Mouse (Mus musculus) layer of hippocampus, postnatal 10 days (tissue): ENCODE measurements around the gene Cfap100. TPM values are rescaled to one million over a fixed set of nuclear protein-coding genes. Genes with fewer than 3 reads are reported as not detected.

Experiments used
- DNase-seq, 2 experiments: peaks; one replicate each; pipeline ENCODE4 v3.0.0; 2021; ENCODE audit warnings: low spot score in 2 of 2
- total RNA-seq, 2 experiments: library from RNA; stranded (reverse); gene quantifications; 2 replicates each; pipeline ENCODE4 v1.2.3; 2021

Gene Cfap100
- total RNA-seq, 2 experiments from 2014 or later, result 8.8 to 9.2 TPM

DNA sequence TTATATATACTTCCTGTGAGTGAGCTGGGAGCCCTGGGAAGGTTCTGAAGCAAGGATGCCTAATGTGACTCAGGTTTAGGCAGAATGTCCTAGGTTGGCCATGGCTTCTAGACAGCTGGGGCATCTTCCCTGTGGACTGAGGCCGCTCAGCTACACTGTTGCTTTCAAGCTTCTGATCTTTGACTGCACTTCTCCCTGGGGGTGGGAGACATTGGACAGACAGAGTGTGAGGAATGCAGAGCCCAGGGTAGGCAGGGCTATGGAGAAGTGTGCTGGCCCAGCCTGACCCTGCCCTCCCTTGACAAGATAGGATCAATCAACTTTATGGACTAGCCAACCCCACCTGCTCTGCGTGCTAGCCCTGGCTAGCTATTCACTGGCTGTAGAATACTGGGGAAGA, 32.6 kb upstream of the Cfap100 start:
- DNase-seq, result no peak

DNA sequence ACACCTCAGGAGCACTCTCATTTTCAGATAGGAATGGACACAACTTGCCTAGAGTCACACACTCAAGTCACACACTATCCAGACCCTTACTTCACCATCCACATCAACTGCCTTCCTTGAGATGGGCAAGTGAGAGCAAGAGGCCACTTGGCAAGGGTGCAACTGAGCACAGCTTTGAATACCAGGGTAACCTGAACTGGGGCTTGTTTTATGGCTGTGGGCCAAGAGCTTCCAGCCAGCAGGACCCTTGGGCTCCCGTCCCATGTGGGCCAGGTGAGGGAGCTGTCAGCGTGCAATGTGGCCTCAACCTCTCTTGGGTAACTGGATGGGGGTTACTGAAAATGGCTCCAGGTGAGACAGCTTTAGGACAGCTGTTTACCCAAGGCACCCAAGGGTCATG, 28.8 kb upstream of the Cfap100 start:
- DNase-seq, result no peak

DNA sequence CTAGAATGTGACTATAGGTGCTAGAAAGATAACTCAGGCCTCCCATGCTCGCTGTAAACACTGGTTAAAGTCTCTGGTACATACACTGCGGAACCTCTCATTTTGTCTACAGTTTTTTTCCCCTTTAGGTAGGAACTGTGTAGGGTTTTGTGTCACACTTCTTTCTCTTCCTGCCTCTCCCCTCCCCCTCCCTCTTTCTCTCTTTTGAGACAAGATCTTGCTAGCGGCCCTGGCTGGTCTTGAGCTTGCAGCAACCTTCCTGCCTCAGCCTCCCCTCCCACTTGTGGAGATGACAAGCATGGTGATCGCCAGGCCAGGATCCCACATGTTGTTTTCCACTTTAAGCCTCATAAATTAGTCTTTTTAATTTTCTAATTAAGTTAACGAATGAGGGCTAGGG, 25.2 kb upstream of the Cfap100 start:
- DNase-seq, result no peak

DNA sequence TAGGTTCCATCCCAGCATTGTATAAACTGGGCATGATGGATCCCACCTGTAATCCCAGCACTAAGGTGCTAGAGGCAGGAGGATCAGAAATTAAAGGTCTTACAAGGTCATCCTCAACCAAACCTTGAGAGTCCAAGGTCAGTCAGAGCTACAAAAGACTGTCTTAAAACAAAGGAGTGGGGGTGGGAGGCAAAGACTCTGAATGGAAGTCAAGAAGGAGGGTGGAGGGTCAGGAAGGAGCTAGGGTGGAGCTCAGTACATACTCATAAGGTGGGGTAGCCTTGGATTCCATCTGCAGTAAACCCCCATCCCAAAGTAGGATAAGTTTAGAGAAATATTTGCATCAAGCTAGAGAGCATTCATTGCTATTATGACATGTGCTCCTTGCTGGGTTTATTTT, 24.0 kb upstream of the Cfap100 start:
- DNase-seq, result no peak

DNA sequence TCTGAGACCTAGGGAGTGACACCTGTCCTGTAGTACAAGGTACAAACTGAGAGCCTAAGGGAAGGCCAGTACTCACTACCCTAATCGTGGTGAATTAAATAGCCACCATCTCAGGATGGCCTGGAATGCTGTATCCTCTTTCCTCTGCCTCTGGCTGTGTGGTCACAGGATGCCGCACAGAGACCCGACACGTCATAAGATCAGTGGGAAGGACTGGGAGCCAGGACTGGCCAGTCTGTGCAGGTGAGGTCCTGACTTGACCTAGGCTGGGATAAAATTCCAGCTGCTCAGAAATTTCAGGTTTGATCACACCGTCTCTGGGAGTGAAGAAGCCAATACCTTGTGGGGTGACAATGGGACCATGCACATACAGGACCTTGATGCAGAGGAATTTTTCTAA, 22.9 kb upstream of the Cfap100 start:
- DNase-seq, result no peak

DNA sequence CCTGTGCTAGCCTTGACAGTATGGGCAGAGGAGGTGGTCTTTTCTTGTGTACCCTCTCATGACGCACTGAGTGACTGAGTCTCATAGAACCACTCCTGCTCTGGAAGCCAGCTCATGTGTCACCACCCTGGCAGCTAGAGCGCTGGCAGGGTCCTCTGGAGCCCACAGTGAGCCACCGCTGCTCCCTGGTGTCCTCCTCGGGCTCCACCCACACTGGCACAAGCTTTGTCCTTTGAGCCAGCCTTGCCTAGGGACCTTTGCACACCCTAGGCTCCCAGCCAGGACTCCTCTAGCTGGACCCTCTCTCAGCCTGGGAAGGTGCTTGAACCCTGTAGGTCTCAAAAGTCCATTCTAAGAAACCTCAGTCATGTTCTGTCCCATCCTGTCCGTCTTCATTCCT, 22.1 kb upstream of the Cfap100 start:
- peak; percentile 53 to 59 for DNase-seq

DNA sequence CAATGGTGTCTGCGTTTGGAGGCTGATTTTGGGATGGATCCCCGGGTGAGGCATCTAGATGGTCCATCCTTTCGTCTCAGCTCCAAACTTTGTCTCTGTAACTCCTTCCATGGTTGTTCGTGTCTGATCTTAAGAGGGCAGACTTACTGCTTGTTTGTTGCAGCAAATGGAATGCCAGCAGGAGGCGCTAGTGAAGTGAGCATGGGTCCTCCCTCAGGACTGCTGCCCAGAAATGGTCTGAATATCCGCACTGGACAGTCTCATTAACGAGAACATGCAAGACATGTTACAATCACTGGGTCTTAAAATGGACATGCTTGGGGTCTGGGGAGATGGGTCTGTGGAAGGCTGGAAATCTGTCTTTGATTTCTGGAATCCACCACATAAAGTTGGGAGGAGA, 21.6 kb upstream of the Cfap100 start:
- peak; percentile 85 to 87 for DNase-seq

DNA sequence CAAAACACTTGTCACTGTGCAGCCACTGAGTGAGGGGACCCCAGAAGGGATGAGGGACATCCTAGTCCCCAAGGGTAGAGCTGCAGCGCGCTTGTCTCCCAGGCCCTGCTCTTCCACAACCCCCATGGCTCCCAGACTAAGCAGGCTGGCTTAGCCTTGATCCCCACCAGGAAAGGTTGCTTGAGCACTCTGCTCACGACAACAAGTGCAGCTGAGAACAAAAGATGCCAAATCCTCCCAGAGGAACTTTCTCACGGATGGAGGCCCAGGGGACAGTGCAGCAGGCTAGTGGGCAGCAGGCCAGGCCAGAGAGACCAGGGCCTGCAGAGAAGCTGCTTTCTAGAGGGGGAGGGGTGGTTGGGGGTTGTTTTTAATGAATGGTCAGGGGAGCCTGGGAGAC, 18.3 kb upstream of the Cfap100 start:
- peak in 1 of 2 experiments; percentile 50 for DNase-seq

DNA sequence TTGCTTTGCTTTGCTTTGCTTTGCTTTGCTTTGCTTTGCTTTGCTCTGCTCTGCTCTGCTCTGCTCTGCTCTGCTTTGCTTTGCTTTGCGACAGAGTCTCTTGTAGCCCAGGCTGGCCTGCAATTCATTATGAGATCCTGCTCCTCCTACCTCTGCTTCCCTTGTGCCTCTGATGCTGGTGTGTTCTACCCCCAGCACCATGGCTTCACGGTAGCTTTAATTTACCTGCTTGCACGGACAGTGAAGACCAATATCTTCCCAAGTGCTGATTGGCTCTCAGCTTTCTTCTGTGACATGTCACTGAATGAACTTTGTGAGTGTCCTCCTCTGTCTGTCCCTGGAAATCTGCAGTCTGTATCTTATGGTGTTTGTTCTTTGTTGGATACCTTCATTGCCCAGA, 8.4 kb upstream of the Cfap100 start:
- no peak for DNase-seq

DNA sequence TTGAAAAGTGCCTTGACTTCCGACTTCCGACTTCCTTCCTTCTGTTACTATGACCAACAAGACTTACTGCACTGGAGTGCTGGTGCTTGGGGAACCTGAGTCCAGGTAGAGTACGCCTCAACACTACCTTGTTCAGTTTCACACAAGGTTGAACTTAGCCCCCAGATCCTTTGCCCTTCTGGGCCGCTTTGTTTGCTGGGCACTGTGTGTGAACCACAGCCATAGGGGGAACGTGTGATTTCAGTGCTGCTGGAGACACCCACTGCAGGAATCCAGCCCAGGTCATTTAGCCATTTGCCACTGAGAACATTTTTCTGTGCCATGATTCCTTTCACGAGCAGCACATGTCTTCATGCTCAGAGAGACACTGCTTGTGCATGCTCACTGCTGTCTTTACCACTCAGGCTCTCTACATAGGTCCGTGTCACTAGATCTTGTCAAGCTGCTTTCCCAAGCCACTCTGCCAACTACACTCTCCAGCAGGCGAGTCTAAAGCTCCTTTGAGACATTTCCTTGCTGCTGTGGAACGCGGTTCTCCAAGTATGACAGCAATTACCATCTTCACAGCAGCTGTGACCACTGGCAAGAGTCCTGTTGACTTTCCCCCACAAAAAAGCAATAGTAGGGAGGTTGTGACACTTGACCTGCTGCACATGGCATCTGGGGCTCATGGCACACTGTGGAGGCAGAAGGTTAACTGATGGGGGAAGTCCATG, 7.8 kb upstream of the Cfap100 start:
- DNase-seq, result no peak

DNA sequence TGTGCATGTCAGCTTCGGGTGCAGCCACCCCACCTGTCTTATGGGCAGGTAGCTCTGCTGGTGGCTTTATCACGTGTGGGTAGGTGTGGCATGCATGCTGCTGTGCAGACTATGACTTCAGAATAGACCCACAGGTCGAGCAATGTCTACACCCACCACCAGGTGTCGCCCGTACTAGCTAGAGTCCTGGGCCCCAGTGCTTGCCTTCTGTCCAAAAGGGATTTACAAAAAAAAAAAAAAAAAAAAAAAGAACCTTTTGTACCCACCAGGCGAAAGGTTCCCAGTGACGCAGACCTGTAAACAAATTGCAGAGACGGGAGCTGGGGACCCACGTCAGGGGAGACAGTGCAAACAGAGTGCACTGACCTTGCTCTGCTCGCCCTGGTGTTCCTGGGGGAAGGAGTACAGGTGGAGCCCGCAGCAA, 6.6 kb upstream of the Cfap100 start:
- DNase-seq, result peak; percentile 88 to 89

DNA sequence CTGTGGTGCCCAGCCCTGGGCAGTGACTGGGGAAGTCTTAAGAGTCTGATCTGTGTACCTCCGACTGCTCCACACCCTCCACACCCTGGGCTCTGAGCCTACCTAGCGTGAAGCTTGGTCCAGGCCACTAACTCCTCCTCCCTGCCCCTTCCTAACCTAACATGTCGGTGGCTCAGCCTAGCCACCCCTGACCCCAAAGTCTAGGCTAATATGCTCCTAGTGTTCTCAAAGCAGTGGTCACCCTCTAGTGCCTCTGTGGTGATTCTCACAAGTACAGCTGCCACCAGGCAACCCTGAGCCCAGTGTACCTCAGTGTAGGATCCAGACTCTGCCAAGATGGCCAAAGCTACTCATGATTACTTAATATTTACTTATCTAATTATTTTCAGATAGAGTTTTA, 6.1 kb upstream of the Cfap100 start:
- no peak for DNase-seq

DNA sequence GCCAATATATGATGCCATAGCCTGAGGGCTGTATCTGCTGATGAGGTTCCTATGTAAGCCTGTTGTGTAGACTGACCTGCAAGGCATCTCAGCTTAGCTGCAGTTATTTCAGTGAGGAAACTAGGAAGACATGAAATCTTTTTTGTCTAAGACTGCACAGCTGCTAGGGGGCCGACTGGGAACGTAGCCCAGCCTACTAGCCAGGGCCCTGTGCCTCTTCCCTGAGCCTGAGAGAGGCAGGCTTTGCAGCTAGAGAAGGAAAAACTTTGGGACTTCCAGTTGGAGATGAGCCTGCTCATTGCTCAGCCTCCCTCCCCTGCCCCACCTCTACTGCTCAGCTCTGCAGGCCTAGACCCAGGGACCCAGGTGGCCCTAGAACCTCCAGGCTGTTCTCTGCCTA, 2.9 kb upstream of the Cfap100 start:
- DNase-seq, result peak in 1 of 2 experiments; percentile 63

DNA sequence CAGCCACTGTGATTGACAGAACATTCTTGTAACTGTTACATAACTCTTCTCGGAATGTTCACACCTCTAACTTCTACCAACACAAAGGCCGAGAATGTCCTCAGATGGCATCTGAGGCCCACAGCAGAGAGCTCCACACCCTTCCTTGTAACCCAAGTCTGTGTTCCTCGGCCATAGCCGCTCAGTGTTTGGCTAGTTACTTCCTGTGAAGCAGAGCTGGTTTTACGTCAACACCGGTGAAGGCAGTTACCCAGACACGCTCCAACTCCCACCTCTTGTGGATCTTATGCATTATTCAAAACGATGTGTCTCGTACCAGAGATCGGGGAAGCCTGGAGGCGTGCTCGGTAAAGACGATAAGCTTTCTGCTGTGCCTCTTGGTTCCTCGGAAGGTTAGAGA, 1.3 kb upstream of the Cfap100 start:
- DNase-seq, result no peak

DNA sequence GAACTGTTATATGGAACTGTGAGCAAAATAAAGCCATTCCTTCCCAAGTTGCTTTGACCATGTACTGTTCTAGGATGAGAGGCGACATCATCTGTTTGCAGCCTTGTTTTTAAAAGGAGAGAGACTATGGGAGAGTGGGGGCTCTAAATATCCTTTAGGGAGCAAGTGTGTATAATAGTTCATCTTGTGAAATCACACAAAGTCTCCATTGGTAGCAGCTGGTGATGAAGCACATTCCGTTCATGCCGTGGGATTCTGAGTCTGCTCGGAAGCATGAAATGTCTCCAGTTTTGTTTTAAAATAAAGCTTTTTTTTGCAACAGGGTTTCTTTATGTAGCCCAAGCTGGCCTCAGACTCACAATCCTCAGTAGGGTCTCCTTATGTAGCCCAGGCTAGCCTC, 2.6 kb downstream of the Cfap100 start:
- DNase-seq, result no peak

DNA sequence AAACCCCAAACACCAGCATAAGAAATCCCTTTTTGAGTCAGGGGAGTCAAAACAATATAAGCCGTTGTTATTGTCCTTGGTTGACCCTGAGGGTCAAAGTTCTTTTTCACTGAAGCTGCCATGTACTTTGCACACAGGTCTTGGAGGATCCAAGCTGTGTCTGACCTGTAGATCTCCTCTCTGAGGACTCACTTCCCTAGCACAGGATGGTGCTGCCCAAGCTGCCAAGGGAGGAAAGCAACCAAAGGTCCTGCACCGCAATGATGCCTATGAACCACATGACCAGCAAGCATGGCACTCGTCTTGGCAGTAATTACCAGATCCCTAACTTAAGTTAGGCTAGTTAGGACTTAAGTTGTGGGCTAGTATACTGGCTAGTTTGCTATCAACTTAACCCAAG, 3.2 kb downstream of the Cfap100 start:
- DNase-seq, result no peak

DNA sequence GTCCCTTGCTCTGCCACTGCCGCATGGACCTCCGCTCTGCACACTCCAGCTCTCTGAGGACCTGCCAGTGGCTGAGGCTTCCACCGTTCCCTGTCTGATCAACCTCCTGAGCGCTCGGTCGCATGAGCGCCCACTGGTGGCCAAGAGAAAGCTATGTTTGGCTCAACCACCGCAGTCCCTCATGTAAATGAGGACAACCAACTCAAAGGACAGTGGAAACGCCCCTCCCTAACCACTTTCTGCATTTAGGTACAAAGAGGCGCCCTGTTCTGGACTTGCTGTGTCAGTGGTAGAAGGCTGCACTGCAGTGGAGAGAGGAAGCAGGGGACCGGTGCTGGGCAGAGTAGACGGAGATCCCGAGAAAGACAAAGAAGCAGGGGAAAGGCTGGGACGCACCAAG, 6.0 kb downstream of the Cfap100 start:
- peak; percentile 81 to 88 for DNase-seq

DNA sequence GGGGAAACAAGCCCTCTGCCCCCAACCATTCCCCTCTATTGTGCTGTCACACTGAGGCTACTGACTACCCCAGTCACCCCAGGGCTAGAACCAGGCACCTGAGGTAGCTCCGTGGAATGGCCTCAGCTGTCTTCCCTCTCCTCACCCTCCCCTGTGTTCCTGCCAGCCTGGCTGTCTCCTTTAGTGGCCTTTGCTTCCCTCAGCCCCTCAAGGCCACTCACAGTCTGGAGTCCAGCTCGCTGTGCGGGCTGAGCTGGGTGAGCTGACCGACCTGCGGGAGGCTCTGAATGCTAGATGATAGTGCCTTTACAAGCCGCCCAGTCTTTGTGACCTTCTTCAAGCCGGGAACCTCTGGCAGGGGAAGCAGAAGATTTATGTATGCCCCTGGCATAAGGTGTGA, 16.7 kb downstream of the Cfap100 start:
- DNase-seq, result no peak

DNA sequence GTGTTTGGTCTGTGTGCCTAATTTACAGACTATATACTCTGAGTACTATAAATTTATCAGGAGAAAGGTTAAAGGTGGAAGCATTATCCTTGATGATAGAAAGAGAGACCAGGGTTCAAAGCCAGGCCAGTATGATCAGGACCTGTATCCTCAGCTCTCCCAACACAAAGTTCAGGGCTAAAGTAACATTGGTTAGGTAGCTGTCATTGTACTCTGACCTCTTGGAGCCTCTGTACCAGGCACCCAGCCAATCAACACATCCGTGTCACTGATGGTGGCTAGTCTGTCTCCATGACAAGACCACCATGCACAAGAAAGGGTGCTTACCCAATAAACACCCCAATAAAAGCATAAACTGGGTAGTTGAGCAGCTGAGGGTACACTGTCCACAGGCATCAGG, 17.6 kb downstream of the Cfap100 start:
- no peak for DNase-seq

DNA sequence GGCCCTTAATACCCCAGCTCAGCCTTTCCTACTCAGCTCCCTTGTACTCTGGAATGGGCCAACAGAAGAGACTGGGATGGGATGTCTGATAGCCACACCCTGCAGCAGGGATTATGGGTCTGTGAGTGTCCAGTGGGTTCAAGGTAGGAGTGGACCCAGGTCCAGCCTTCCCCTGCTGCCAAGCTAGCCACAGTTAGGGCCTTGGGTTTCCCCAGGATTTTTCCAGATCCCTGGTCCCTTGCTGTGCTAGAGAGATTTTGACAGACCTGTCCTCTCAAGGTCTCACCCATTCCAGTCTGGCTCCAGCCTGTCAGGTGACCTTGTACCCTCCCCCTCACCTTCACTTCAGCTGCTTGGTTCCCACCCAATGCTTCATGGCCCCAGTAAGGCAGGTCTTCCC, 20.0 kb downstream of the Cfap100 start:
- no peak for DNase-seq

DNA sequence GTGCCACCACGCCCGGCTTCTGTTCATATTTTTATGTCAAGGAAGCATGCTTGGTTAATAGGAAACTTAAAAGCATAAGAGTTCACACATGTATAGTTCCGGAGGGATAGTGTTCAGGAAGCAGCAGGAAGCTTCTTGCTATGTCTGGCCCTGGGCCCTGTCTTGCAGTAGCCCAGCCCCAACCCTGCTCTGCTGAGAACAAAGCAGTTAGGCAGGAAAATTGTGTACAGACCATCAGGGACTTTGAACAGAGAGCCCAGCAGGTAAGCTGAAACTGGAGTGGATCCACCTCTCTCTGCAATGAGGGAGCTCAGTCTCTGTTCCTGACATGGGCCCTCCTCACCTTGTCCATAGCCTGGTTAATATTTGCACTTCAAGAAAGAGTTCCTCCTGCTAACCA, 31.3 kb downstream of the Cfap100 start:
- no peak for DNase-seq

DNA sequence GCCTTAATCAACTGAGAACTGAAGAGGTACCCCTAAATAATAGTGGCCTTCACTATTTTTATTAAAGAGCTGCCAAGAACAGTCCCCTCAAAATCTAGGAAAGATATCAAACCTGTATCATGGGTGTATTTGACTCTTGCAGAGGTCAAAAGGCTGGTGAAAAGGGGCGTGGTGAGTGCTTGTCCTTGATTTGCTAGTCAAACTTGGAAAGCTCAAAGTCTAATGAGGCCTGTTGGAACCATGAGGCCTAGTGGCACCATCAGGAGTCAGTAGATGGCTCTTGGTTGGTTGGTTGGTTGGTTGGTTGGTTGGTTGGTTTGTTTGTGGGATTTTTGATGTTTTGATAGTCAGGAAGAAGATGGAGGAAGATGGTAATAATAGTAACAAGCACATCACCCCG, 32.8 kb downstream of the Cfap100 start:
- DNase-seq, result no peak

DNA sequence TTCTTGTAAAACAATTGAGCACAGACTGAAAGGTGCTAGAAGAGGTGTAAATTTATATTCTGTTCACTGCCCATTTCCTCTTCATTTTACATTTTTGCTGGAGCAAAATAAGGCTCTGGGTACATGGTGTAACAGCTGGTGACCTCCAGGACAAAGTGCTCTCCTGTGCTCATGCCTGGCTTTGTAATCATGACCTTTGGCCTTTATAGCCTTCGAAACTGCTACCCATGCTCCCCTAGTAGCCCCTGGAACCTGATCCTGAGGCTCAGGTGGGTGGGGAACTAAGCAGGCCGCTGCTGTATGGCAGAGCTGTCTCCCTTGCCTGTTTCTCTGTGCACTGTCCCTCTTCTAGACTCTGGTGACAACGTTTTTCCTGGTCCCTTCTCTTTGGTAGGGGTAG, 34.6 kb downstream of the Cfap100 start:
- DNase-seq, result no peak

DNA sequence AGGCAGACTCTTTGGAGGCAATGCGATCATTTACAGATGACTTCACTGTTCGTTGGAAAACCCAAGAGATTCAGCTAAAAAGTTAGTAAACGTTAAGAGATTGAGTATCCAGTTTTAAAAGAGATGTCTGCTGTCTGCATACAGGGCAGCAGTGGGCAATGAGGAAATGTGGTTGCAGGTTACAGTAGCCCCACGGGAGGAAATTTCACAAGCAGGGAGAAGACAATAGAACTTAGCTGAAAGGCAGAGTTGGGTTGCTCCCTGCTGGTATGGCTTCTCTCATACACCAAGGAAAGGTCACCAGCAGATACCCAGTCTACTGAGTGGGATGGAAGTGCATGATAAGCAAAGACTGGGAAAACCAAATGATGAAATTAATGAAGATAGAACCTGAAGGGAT, 38.0 kb downstream of the Cfap100 start:
- DNase-seq, result no peak
